Mouse (Mus musculus) right cerebral cortex, postnatal 36 days (tissue): ENCODE measurements at regions not wholly inside any gene's neighbourhood (a gene's known extent, or its start where the extent isn't known, plus 50 kb on each side); places are given as distances from the start of the nearest gene placed in this dataset.

Experiments
- DNase-seq, 2 experiments: peaks; one replicate each; pipeline ENCODE4 v3.0.0; 2022; ENCODE audit warnings: low spot score in 2 of 2, mixed read lengths in 1 of 2

- DNase-seq: peak; percentile 28 to 47
Observed at GRCm38 (mm10) chr1:60823006-60823665, 63.7 kb upstream of the Ctla4 start.

- no peak for DNase-seq
Observed at GRCm38 (mm10) chr1:60824218-60825125, 62.3 kb upstream of the Ctla4 start.

GRCm38 (mm10) chr1:60825256-60826186 lies 61.3 kb upstream of the Ctla4 start:
- no peak for DNase-seq

- no peak for DNase-seq
Observed at GRCm38 (mm10) chr1:60826981-60827380, 59.8 kb upstream of the Ctla4 start.

GRCm38 (mm10) chr1:60828152-60828551 lies 58.6 kb upstream of the Ctla4 start:
- DNase-seq: no peak

GRCm38 (mm10) chr1:60829849-60830248 lies 57.0 kb upstream of the Ctla4 start:
- DNase-seq: no peak

- DNase-seq: no peak
Observed at GRCm38 (mm10) chr1:60833668-60834067, 53.1 kb upstream of the Ctla4 start.
